Mouse (Mus musculus): Measurements from ENCODE around the gene Arhgap23.

GRCm38 (mm10) chr11:97533653-97534052 is 118.3 kb downstream of the Arhgap23 start:
- no peak for TF ChIP-seq EP300 (IDR thresholded peaks at IDR 0.05; ENCODE audit: low read depth)
- TF ChIP-seq CTCF (IDR thresholded peaks at IDR 0.05; ENCODE audit: low read depth), result no peak
